Mouse (Mus musculus) v-Abl transformed pro-B cells (cell line): ENCODE results near the gene Sec16a.

Source experiments
- in situ Hi-C, 2 experiments: fragments of 400-800 bp; cut with MboI; formaldehyde crosslinking; loops; one replicate each; pipeline ENCODE4 v1.15.1; 2025; ENCODE audit not compliant: unreplicated experiment in 2 of 2

Gene Sec16a

GRCm38 (mm10) chr2:26475505-26476430, 30.8 kb upstream of the Sec16a start:
- in situ Hi-C loops: no loop called here

DNA sequence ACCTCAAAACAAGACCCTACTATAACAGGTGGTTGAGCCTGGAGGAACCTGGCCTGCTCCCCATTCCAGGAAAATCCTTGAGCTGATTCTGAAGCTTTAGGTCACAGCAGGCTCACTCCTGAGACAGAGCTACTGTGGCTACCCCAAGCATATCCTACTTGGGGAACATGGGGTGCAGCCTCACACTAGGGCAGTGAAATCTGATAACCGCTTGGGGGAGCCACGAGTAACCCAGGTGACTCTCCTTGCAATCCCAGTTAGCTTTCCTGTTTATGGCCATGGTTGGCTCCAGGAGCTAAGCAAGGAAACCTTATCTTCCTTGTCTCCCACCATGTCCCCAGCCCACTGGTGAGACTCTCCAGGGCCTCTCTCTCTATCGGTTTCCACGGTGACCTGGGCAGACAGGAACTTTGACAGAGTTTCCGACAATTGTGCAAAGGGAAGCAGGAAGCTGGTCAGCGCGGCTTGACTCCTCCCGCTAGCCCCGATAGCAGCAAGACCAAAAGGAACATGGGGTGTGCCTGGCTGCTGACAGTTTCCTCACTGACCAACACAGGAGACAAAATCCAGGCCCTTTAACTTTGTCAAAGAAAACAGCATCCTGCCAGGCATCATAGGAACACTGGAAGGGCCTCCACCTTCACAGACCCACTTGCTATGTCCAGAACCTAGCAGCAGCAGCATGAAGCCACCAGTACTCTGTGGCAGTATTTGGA, 29.9 kb upstream of the Sec16a start:
- in situ Hi-C loops: no loop called here

- in situ Hi-C loops: no loop called here
These were observed 27.5 kb upstream of the Sec16a start for GRCm38 (mm10) chr2:26472312-26473090.

- in situ Hi-C loops: no loop called here
These were observed 26.8 kb upstream of the Sec16a start for GRCm38 (mm10) chr2:26471652-26472285.

DNA sequence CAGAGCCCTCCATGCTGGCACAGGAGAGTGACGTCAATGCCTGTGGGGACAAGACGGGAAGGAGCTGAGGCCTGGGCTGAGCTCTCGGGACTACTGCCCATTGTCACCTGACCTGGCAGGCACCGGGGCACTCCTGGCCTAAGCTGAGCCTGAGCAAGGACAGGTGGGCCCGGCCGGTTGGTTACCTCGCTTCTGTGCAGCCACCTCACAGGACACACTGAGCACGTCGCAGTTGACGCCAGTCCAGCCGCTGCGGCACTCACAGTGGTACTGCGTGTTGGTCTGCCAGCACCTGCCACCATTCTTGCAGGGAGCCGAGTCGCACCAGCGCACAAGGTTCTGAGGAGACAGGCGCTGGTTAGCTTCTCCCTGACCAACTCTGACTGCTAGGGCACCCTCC, 26.0 kb upstream of the Sec16a start:
- in situ Hi-C loops: no loop called here

DNA sequence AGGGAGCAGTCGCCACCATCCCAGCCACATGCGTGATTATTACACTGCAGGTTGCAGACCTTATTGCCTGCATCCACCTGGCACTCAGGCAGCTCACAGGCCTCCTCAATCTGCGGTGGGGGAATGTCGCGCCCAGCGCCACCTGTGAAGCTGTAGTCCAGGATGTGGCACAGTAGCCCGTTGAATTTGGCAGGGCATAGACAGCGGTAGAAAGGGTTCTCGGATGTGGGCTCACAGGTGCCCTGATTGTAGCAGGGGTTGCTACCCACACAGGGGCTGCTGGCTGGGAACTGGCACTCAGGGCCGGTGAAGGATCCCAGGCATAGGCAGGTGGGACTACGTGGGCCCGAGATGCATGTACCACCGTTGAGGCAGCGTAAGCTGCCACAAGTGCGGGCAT, 23.4 kb upstream of the Sec16a start:
- in situ Hi-C loops: no loop called here

DNA sequence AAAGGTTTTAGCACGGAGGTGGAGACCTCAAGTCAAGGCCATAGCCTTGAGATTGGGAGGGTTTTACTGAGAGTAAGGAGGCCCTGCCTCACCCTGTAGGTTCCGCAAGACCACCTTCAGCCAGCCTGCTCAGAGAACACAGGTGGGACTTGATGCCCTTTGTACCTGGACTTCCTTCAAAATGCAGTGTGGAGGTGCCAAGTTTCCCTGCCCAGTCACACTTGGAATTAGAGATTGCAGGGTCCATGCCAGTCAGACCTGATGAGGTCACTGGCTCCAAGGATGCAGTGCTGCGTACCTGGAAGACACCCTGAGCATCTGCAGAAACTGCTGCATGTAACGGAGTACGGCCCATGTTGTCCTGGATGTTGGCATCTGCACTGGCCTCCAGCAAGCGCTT, 18.4 kb upstream of the Sec16a start:
- in situ Hi-C loops: no loop called here

DNA sequence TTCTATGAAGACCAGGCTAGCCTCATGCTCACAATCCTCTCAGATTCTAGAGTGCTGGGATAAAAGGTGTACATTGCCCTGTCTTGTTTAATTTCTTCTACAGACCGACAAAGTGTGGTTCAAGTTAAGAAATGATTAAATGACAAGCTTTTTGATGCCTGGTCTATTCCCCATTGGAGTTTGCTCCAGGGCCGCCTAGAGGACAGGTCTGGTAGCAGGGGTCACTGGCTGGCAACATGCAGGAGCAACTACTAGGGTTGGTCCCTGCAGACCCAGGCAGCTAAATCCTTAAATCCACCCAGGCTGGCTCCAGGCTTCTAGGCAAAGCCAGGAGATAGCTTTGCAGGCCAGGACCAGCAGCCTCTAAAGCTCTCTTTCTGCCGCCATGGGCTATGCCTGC, 18.0 kb upstream of the Sec16a start:
- in situ Hi-C loops: no loop called here

DNA sequence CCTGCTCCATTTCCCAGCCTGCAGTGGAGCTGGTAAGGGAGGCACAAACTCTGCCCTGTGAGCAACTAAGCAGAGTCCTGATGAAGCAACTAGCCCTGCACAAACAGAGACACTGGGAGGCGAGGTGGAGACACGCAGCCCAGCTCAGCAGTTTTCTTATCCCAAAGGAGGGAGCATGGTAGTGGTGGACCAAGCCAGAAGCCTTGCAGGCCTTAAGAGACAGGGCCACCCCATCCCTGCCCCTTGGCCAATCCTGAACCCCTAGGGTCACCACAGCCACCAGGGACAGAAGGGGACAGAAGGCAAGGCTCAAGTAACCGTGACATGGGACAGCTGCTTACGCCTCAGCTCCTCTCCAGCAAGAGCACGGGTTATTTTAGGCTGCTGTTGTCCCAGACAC, 16.7 kb upstream of the Sec16a start:
- in situ Hi-C loops: no loop called here

- in situ Hi-C loops: no loop called here
These were observed 15.8 kb upstream of the Sec16a start for GRCm38 (mm10) chr2:26460837-26461236.

DNA sequence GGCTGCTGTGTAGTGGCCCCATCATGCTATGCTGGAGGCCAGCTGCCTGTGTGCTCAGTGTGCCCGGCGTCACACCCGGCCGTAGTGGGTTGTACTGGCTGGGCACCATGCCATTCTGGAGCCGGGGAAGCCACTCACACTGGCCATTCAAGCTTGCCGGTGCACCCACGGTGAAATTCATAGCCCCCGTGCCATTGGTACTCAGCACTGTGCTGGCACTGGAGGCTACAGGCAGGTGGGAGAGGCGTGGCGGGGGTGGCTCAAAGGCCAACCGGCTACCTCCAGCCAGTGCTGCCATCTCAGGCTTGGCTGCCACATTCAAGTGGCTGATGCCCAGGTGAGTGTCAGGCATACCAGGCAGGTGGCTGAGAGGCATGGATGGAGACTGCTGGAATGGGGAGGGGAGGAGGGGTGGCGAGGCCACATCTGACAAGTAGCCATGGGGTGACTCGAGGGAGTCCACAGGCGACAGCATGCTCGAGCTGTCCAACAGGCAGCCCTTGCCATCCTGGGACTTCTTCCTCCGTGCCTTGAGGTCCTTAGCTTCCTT, 15.2 kb upstream of the Sec16a start:
- in situ Hi-C loops: no loop called here

- in situ Hi-C loops: loop anchor here in 1 of 2 experiments (10.0 kb wide), 1 partner anchor 85 kb away; no protein-coding TSS in a partner anchor
These were observed 14.5 kb upstream of the Sec16a start for GRCm38 (mm10) chr2:26459478-26459877.

DNA sequence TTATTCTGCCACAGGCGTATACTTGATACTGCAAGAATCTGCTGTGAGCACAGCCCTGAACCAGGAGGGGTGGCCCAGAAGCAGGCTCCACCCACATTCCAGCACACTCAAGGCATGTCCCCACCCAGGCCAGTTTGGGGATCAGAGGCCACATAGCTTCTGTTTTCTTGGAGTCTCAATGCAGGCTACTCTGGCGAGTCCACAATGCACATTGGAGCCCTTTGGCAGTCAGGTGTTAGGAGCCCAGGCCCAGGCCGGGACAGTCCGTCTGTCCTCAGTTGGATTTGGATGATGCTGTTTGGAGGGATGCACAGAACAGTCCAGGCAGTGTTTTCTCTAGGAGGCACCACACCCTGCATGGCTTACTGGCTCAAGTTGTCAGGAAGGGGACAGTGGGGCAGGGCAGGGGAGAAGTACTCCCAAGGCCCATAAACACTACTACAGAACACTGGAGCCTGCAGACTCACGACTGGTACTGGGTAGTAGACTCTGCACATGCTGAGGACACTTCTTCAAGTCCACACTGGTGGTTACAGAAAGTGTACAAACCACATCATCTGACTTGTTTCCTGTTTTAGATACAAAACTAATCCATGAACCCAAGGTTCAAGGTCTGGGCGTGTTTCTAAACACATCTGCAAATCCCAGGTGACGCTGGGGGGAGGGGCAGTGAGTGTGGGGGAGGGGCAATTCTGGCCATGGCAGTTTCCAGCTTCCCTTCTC, 13.5 kb upstream of the Sec16a start:
- in situ Hi-C loops: loop anchor here in 1 of 2 experiments (10.0 kb wide), 1 partner anchor 86 kb away; no protein-coding TSS in a partner anchor

DNA sequence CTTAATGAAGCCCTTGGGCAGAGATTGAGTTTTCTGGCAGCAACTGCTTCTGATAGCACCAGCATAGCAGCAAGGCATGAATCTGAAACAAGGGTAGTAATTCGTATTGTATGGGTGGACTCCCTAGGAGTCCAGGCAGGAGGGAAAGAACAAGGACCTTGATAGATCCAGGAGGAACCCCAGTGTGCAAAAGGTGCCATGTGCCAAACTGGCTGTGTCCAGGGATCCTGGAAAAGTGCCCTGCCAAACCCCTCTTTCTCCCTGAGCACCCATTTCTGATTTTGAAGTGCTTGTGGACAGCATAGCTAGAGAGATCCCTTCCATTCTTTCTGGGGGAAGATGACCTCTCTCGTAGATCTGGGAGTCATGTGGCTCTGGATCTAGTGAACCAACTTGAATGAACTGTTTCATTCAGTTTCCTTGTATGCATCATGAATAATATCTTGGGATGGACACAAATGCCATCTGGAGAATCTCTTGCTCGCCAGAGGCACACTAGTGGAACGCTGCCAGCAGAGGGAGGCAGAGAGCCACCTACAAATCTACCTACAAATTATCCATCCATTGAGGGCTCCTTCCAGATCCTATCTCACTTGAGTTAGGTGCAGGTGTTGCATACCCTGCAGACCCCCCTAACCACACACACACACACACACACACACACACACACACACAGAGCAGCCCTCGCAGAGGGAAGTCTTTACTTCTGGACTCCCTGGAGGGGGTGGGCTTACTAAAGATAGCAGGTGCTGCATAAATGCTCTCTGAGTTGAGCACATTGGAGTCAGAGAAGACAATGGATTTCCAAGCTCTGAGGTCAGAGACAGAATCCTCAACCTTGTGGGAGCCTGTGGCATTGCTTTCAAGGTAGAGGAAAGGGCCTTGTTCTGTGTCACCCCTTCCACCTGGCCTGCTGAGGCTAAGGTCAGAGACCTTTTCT, 4.4 kb upstream of the Sec16a start:
- in situ Hi-C loops: loop anchor here (5.0 to 10.0 kb wide), 8 partner anchors 43 to 455 kb away; partner anchors contain the start of genes Gpsm1 (in 2 of the 2) and Surf6 (in 2 of the 2)

- in situ Hi-C loops: loop anchor here (5.0 to 10.0 kb wide), 5 partner anchors 115 to 457 kb away; partner anchors contain the start of genes Gpsm1 (in 2 of the 2) and Surf6 (in 2 of the 2)
These were observed 2.4 kb upstream of the Sec16a start for GRCm38 (mm10) chr2:26447451-26447850.

DNA sequence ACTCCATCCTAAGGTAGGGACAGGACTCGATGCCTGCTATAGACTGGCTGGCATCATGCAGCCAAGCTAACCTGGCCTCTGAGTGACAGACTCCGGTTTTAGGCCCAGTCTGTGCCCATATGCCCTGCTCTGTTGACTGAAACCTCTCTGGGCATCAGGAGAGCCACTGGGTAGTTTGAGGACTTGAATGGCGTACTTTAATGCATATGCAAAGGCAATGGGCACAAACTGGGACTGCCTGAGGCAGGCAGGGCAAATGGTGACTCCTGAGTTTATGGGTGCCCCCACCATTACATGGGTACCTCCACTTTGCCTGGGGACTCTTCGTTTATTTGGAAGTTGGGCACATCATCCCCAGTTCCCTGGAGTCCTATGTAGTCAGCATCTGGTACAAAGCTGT, 1.7 kb upstream of the Sec16a start:
- in situ Hi-C loops: loop anchor here (5.0 to 10.0 kb wide), 5 partner anchors 116 to 458 kb away; partner anchors contain the start of genes Gpsm1 (in 2 of the 2) and Surf6 (in 2 of the 2)

- in situ Hi-C loops: loop anchor here (5.0 to 10.0 kb wide), 5 partner anchors 116 to 459 kb away; partner anchors contain the start of genes Gpsm1 (in 2 of the 2) and Surf6 (in 2 of the 2)
These were observed 840 bp upstream of the Sec16a start for GRCm38 (mm10) chr2:26445666-26446445.
